Mouse (Mus musculus) stomach, embryonic 15.5 days (tissue): ENCODE results near the gene Gm37240. TPM values are rescaled to one million over a fixed set of nuclear protein-coding genes. Genes with fewer than 3 reads are reported as not detected.

Source experiments
- ATAC-seq: fragments of 200-750 bp; cut with Nextera tagmentation; 2 replicates; pipeline ENCODE4 v1.8.0; 2017; ENCODE audit warnings: low read depth, moderate number of reproducible peaks, moderate TSS enrichment; ENCODE audit not compliant: insufficient read depth, low FRiP score
- H3K27ac ChIP-seq: fragments of 300-500 bp; sonication (generic); 2 replicates; pipeline ENCODE4 v1.5.1; 2015; ENCODE audit warnings: mild to moderate bottlenecking, inconsistent platforms
- H3K27me3 ChIP-seq: fragments of 300-500 bp; sonication (generic); replicated peaks from 2 replicates; pipeline ENCODE4 v1.6.1; 2015; ENCODE audit warnings: inconsistent platforms
- H3K36me3 ChIP-seq: fragments of 300-500 bp; sonication (generic); 2 replicates; pipeline ENCODE4 v1.6.1; 2015; ENCODE audit warnings: inconsistent platforms
- H3K4me1 ChIP-seq: fragments of 300-500 bp; sonication (generic); 2 replicates; pipeline ENCODE4 v1.6.1; 2015; ENCODE audit warnings: inconsistent platforms
- H3K4me2 ChIP-seq: fragments of 300-500 bp; sonication (generic); 2 replicates; pipeline ENCODE4 v1.6.1; 2015; ENCODE audit warnings: mild to moderate bottlenecking, inconsistent platforms
- H3K4me3 ChIP-seq: fragments of 300-500 bp; sonication (generic); replicated peaks from 2 replicates; pipeline ENCODE4 v1.5.1; 2015; ENCODE audit warnings: inconsistent platforms
- H3K9ac ChIP-seq: fragments of 300-500 bp; sonication (generic); 2 replicates; pipeline ENCODE4 v1.6.1; 2015; ENCODE audit warnings: inconsistent platforms
- H3K9me3 ChIP-seq: fragments of 300-500 bp; sonication (generic); 2 replicates; pipeline ENCODE4 v1.6.1; 2016; ENCODE audit warnings: inconsistent platforms
- WGBS: fragments of 180-500 bp; shearing (Covaris S2); methylation state at CpG from one replicate; pipeline ENCODE4 v1.1.7; 2015; 5-methylcytosine and 5-hydroxymethylcytosine counted together
- polyA plus RNA-seq: library from polyadenylated mRNA; unstranded; fragments of >200 nt; fragmentation: Nextera tagmentation; extraction: Ambion mirVana; gene quantifications from 2 replicates; pipeline ENCODE4 v1.2.1, GENCODE M21; 2015

Gm37240 gene
- polyA plus RNA-seq, 1 experiment from 2014 or later = 8.6 TPM

- no peak for ATAC-seq
- WGBS = 78% methylated on average over 3 of the region's 3 CpGs
- Histone ChIP-seq H3K4me1 (no peaks in the 10 kb centered on the region), H3K9ac (no peak overlapping the region), H3K36me3 (no peaks in the 10 kb centered on the region), H3K27me3 (no peaks in the 10 kb centered on the region), H3K4me3 (no peak overlapping the region), H3K4me2 (no peak overlapping the region), H3K27ac (no peak overlapping the region), H3K9me3 (no peaks in the 10 kb centered on the region)
These were observed 778.9 kb downstream of the Gm37240 start for GRCm38 (mm10) chr3:85108396-85108795.

- Histone ChIP-seq H3K27me3 (no peaks in the 10 kb centered on the region), H3K4me2 (no peak overlapping the region), H3K27ac (no peak overlapping the region), H3K9me3 (no peaks in the 10 kb centered on the region), H3K4me3 (no peak overlapping the region), H3K4me1 (no peaks in the 10 kb centered on the region), H3K9ac (no peak overlapping the region), H3K36me3 (no peaks in the 10 kb centered on the region)
- WGBS = 41% methylated on average over 11 of the region's 11 CpGs
- ATAC-seq = no peak
These were observed 780.4 kb downstream of the Gm37240 start for GRCm38 (mm10) chr3:85106956-85107355.

- no peaks in the 10 kb centered on the region for H3K27me3 ChIP-seq
- H3K4me1 ChIP-seq = no peaks in the 10 kb centered on the region
- H3K36me3 ChIP-seq = no peaks in the 10 kb centered on the region
- ATAC-seq = no peak
- H3K4me2 ChIP-seq = no peak overlapping the region
- no peak overlapping the region for H3K27ac ChIP-seq
- no peak overlapping the region for H3K9ac ChIP-seq
- H3K9me3 ChIP-seq = no peaks in the 10 kb centered on the region
- 37% methylated on average over 5 of the region's 5 CpGs for WGBS
- H3K4me3 ChIP-seq = no peak overlapping the region
These were observed 783.0 kb downstream of the Gm37240 start for GRCm38 (mm10) chr3:85104301-85104700.

- H3K4me1 ChIP-seq = no peaks in the 10 kb centered on the region
- no peak overlapping the region for H3K4me2 ChIP-seq
- H3K36me3 ChIP-seq = no peaks in the 10 kb centered on the region
- no peak for ATAC-seq
- no peaks in the 10 kb centered on the region for H3K27me3 ChIP-seq
- 76% methylated on average over 21 of the region's 21 CpGs for WGBS
- no peak overlapping the region for H3K9ac ChIP-seq
- no peaks in the 10 kb centered on the region for H3K9me3 ChIP-seq
- no peak overlapping the region for H3K4me3 ChIP-seq
- no peak overlapping the region for H3K27ac ChIP-seq
These were observed 806.3 kb downstream of the Gm37240 start for GRCm38 (mm10) chr3:85080882-85081558.

- no peaks in the 10 kb centered on the region for H3K27me3 ChIP-seq
- no peaks in the 10 kb centered on the region for H3K9me3 ChIP-seq
- H3K9ac ChIP-seq = no peak overlapping the region
- ATAC-seq = no peak
- H3K27ac ChIP-seq = no peak overlapping the region
- no peak overlapping the region for H3K4me3 ChIP-seq
- H3K4me1 ChIP-seq = no peaks in the 10 kb centered on the region
- no peaks in the 10 kb centered on the region for H3K36me3 ChIP-seq
- H3K4me2 ChIP-seq = no peak overlapping the region
- WGBS = 46% methylated on average over 7 of the region's 7 CpGs
These were observed 823.2 kb downstream of the Gm37240 start for GRCm38 (mm10) chr3:85064113-85064512.

- Histone ChIP-seq H3K9me3 (no peaks in the 10 kb centered on the region), H3K27me3 (no peaks in the 10 kb centered on the region), H3K4me2 (no peak overlapping the region), H3K9ac (no peak overlapping the region), H3K27ac (no peak overlapping the region), H3K36me3 (no peaks in the 10 kb centered on the region), H3K4me3 (no peak overlapping the region), H3K4me1 (no peaks in the 10 kb centered on the region)
- ATAC-seq = no peak
- WGBS = 83% methylated on average over 7 of the region's 7 CpGs
These were observed 827.2 kb downstream of the Gm37240 start for GRCm38 (mm10) chr3:85060153-85060552.

GRCm38 (mm10) chr3:85057245-85057644, 830.1 kb downstream of the Gm37240 start:
- no peak overlapping the region for H3K9ac ChIP-seq
- H3K27ac ChIP-seq = no peak overlapping the region
- WGBS = 71% methylated on average over 6 of the region's 6 CpGs
- H3K4me1 ChIP-seq = no peaks in the 10 kb centered on the region
- no peak overlapping the region for H3K4me3 ChIP-seq
- H3K4me2 ChIP-seq = no peak overlapping the region
- no peaks in the 10 kb centered on the region for H3K36me3 ChIP-seq
- no peaks in the 10 kb centered on the region for H3K9me3 ChIP-seq
- no peak for ATAC-seq
- no peaks in the 10 kb centered on the region for H3K27me3 ChIP-seq

GRCm38 (mm10) chr3:85053526-85053925, 833.8 kb downstream of the Gm37240 start:
- Histone ChIP-seq H3K4me2 (no peak overlapping the region), H3K36me3 (no peaks in the 10 kb centered on the region), H3K4me1 (no peaks in the 10 kb centered on the region), H3K9me3 (no peaks in the 10 kb centered on the region), H3K9ac (no peak overlapping the region), H3K27ac (no peak overlapping the region), H3K27me3 (no peaks in the 10 kb centered on the region), H3K4me3 (no peak overlapping the region)
- no peak for ATAC-seq
- WGBS = 62% methylated on average over 4 of the region's 4 CpGs

GRCm38 (mm10) chr3:85052196-85052595, 835.1 kb downstream of the Gm37240 start:
- Histone ChIP-seq H3K27me3 (no peaks in the 10 kb centered on the region), H3K4me2 (no peak overlapping the region), H3K4me1 (no peaks in the 10 kb centered on the region), H3K9me3 (no peaks in the 10 kb centered on the region), H3K36me3 (no peaks in the 10 kb centered on the region), H3K4me3 (no peak overlapping the region), H3K9ac (no peak overlapping the region), H3K27ac (no peak overlapping the region)
- 65% methylated on average over 1 of the region's 1 CpGs for WGBS
- ATAC-seq = no peak

- ATAC-seq = no peak
- Histone ChIP-seq H3K9ac (no peak overlapping the region), H3K9me3 (no peaks in the 10 kb centered on the region), H3K4me3 (no peak overlapping the region), H3K27me3 (no peaks in the 10 kb centered on the region), H3K4me1 (no peaks in the 10 kb centered on the region), H3K4me2 (no peak overlapping the region), H3K36me3 (no peaks in the 10 kb centered on the region), H3K27ac (no peak overlapping the region)
- WGBS = 83% methylated on average over 5 of the region's 5 CpGs
These were observed 838.7 kb downstream of the Gm37240 start for GRCm38 (mm10) chr3:85048569-85048968.

- Histone ChIP-seq H3K9ac (no peak overlapping the region), H3K36me3 (no peaks in the 10 kb centered on the region), H3K27me3 (no peaks in the 10 kb centered on the region), H3K9me3 (no peaks in the 10 kb centered on the region), H3K4me2 (no peak overlapping the region), H3K4me1 (no peaks in the 10 kb centered on the region), H3K4me3 (no peak overlapping the region), H3K27ac (no peak overlapping the region)
- ATAC-seq = no peak
- WGBS = 83% methylated on average over 8 of the region's 8 CpGs
These were observed 843.6 kb downstream of the Gm37240 start for GRCm38 (mm10) chr3:85043679-85044218.

- H3K4me2 ChIP-seq = no peak overlapping the region
- H3K9ac ChIP-seq = no peak overlapping the region
- no peak overlapping the region for H3K27ac ChIP-seq
- WGBS = 86% methylated on average over 4 of the region's 4 CpGs
- no peaks in the 10 kb centered on the region for H3K36me3 ChIP-seq
- H3K4me1 ChIP-seq = no peaks in the 10 kb centered on the region
- no peak overlapping the region for H3K4me3 ChIP-seq
- H3K9me3 ChIP-seq = no peaks in the 10 kb centered on the region
- H3K27me3 ChIP-seq = no peaks in the 10 kb centered on the region
- no peak for ATAC-seq
These were observed 845.2 kb downstream of the Gm37240 start for GRCm38 (mm10) chr3:85042126-85042525.

GRCm38 (mm10) chr3:85029141-85029540, 858.2 kb downstream of the Gm37240 start:
- Histone ChIP-seq H3K9ac (no peak overlapping the region), H3K27ac (no peak overlapping the region), H3K4me2 (no peak overlapping the region), H3K9me3 (no peaks in the 10 kb centered on the region), H3K36me3 (no peaks in the 10 kb centered on the region), H3K4me3 (no peak overlapping the region), H3K4me1 (no peaks in the 10 kb centered on the region), H3K27me3 (no peaks in the 10 kb centered on the region)
- 81% methylated on average over 1 of the region's 1 CpGs for WGBS
- no peak for ATAC-seq
